Mouse (Mus musculus): ENCODE measurements at regions not wholly inside any gene's neighbourhood (a gene's known extent, or its start where the extent isn't known, plus 50 kb on each side); places are given as distances from the start of the nearest gene placed in this dataset.

- TF ChIP-seq CTCF (IDR thresholded peaks at IDR 0.05; ENCODE audit: extremely low read depth, insufficient read depth, low read length) (no peak), POLR2A (IDR thresholded peaks at IDR 0.05; ENCODE audit: extremely low read depth, insufficient read depth, low read length) (no peak)
Observed at GRCm38 (mm10) chr4:55652628-55653027, 120.4 kb upstream of the Klf4 start.
